Mouse (Mus musculus): Measurements from ENCODE around the gene Clip3. TPM values are rescaled to one million over a fixed set of nuclear protein-coding genes. Genes with fewer than 3 reads are reported as not detected.

Gene Clip3
- polyA plus RNA-seq, 1 experiment, result 354 TPM

DNA sequence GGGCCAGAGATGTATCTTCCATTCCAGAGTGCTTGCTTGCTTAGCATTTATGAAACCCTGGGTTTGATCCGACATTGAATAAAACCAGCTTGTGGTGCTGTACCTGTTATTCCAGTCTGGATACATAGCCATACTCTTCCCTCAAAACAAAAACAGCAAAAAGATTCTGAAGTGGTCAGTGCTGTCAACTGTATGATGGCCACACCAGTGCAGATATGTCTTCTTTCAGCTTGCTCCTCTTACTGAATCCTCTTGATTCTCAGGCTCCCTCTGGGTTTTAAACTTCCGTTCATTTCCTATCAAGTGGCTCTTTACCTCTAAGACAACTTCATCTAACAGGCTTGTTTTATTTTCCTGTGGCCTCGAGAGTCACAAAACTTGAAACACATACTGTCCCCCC lies 32.3 kb downstream of the Clip3 start, which contains the start of gene Sdhaf1:
Gene Sdhaf1 (minus strand): TSS at position 101 of the 400 bp plus-strand sequence.
- no peak for DNase-seq (ENCODE audit: extremely low spot score in 1 of 2, low spot score in 1 of 2)

- DNase-seq (ENCODE audit: extremely low spot score in 1 of 2, low spot score in 1 of 2), result peak; percentile 62 to 79
Measured at GRCm38 (mm10) chr7:30324300-30324944, 32.9 kb downstream of the Clip3 start.

DNA sequence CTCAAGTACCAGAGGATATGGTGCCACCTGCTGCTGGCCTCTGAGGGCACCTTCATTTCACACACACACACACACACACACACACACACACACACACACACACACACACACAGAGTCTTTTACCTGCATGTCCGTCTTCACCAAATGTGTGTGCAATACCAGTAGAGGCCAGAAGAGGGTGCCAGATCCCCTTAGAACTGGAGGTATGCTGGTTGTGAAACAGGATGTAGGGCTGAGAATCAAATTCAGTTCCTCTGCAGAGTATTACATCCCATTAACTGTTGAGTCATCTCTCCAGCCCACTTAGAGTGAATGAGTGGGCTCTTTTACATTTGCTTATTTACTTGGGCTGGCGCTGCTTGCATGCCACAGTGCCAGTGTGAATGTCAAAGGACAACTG lies 33.8 kb downstream of the Clip3 start:
- no peak for DNase-seq (ENCODE audit: extremely low spot score in 1 of 2, low spot score in 1 of 2)

DNA sequence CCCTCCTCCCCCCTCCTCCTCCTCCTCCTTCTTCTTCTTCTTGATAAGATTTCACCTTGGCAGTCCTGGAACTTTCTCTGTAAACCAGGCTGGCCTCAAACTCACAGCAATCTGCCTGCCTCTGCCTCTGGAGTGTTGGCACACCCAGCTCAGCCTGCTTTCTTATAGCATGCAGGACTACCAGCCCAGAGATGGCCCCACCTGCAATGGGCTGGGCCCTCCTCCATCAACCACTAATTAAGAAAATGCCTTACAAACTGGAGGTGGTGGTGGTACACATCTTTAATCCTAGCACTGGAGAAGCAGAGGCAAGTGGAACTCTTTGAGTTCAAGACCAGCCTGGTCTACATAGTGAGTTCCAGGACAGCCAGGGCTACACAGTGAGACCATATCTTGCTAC lies 34.9 kb downstream of the Clip3 start:
- DNase-seq (ENCODE audit: extremely low spot score in 1 of 2, low spot score in 1 of 2), result no peak

GRCm38 (mm10) chr7:30327140-30327539 lies 35.6 kb downstream of the Clip3 start:
- DNase-seq (ENCODE audit: extremely low spot score in 1 of 2, low spot score in 1 of 2), result no peak

- DNase-seq (ENCODE audit: extremely low spot score in 1 of 2, low spot score in 1 of 2), result no peak
Measured at GRCm38 (mm10) chr7:30328379-30328778, 36.9 kb downstream of the Clip3 start.

GRCm38 (mm10) chr7:30331887-30332286 lies 40.4 kb downstream of the Clip3 start:
- DNase-seq (ENCODE audit: extremely low spot score in 1 of 2, low spot score in 1 of 2), result peak; percentile 95 to 98

DNA sequence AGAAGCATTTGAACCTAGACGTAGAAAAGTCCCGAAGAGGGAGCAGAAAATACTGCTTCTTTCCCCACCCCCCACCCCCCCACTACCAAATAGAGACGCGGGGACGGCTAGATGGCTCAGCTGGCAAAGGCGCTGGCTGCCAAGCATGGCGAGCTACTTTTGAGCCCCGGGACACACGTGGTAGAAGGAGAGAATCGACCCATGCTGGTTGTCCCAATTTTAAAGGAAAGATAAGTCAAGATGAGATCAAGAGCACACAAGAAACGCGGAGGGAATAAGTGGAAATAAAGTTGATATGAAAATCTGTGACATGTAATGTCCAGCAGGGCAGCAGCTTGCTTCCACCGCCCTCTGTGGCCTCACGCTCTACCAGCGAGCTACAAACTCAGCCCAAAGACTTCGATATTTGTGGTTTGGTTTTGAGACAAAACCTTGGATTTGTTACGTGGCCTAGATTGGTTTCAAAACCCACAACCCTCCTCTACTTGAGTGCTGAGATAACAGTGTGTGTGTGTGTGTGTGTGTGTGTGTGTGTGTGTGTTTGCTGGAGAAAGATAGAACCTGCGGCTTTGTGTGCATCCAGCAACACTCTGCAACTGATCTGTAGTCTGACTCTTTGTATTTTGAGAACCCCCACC lies 41.2 kb downstream of the Clip3 start:
- DNase-seq (ENCODE audit: extremely low spot score in 1 of 2, low spot score in 1 of 2), result no peak

GRCm38 (mm10) chr7:30333436-30333835 lies 41.9 kb downstream of the Clip3 start:
- DNase-seq (ENCODE audit: extremely low spot score in 1 of 2, low spot score in 1 of 2), result peak; percentile 72 to 86

DNA sequence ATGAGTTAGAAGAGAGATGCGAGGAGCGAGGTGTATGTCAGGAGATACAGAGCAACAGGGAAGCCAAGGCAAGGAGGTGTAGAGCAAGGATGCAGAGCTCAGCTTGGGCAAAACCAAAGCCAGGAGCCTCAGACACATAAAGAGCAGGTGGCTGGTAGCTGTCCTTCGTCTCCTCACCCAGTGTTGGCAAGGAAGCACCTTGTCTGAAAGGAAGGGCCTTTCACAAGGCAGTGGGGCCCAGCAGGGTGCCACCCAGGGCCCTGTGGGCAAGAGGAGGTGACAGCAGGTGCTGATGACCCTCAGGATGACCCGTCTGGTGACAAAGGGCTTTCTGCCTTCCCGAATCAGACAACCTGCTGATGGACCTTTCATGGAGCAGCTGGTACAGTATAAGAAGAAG lies 43.0 kb downstream of the Clip3 start:
- DNase-seq (ENCODE audit: extremely low spot score in 1 of 2, low spot score in 1 of 2), result no peak

DNA sequence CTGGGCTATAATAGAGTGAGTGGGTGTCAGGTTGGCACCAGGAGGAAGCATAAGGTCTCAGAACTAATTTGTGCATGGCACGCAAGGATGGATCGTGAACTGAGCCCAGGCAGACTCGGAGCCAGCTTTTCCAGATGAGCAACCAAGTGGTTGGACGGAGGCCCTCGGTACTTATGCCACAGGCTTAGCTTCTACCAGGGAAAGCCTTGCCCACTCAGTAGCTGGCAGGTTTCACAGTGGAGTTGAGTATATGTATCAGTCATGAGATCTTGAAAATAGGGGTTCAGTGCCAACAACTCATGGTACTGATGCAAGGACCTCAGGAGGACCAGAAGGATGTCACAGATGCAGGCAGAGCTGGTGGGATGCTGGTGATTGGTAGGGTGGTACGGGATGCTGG lies 44.2 kb downstream of the Clip3 start:
- no peak for DNase-seq (ENCODE audit: extremely low spot score in 1 of 2, low spot score in 1 of 2)

GRCm38 (mm10) chr7:30336384-30336783 lies 44.9 kb downstream of the Clip3 start:
- peak; percentile 79 to 97 for DNase-seq (ENCODE audit: extremely low spot score in 1 of 2, low spot score in 1 of 2)

GRCm38 (mm10) chr7:30339432-30340109 lies 48.0 kb downstream of the Clip3 start:
- no peak for DNase-seq (ENCODE audit: extremely low spot score in 1 of 2, low spot score in 1 of 2)

DNA sequence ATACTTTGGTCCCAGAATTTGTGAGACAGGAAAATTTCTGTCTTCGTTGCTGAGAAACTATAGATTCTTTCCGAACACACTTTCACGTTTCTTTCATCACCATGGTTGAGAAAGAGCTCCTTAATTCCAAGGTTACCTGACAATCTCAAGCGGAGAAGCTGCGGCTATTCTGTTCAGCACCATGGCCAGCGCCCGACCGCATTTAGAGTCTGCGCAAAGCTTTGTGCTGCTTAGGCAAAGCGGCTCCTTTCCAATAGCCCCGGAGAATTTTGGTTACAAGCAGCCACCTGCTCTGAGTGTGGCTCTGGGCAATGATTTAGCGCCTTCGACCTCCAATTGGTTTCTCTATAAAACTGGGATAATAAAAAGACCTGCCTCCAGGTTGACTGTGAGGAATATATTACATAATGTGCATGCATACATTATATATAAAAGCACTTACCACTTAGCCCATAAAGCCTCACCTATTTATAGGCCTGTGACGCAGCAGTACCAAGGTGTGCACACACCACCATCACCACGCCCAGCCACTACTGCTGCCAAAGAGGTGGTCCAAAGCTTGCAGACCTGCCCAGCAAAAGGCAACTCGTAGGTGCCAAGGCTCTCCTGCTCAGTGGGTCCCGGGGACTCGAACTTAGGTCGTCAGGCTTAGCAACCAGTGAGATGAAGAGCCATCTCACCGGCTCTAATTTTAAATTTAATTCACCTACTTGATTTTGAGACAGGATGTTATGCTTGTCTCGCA lies 55.3 kb downstream of the Clip3 start:
- DNase-seq (ENCODE audit: extremely low spot score in 1 of 2, low spot score in 1 of 2), result no peak

DNA sequence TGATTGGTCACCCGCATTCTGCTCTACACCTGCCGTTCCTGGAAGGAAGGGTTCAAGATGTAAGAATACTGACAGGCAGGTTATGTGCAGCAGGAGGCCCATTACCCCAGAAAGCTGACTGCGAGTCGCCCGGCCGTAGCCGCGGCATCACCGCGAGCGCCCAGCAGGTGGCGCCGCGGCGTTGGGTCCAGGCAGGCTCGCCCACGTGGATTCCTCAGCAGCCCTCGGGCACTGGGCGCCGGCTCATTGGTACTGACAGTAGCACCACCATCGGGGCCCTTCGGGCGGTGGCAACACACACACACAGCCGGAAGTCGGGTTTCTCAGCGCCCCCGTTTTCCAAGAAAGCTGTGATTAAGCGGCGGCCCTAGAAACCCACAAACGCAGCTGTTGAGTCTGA lies 56.3 kb downstream of the Clip3 start:
- DNase-seq (ENCODE audit: extremely low spot score in 1 of 2, low spot score in 1 of 2), result peak; percentile 73 to 87

DNA sequence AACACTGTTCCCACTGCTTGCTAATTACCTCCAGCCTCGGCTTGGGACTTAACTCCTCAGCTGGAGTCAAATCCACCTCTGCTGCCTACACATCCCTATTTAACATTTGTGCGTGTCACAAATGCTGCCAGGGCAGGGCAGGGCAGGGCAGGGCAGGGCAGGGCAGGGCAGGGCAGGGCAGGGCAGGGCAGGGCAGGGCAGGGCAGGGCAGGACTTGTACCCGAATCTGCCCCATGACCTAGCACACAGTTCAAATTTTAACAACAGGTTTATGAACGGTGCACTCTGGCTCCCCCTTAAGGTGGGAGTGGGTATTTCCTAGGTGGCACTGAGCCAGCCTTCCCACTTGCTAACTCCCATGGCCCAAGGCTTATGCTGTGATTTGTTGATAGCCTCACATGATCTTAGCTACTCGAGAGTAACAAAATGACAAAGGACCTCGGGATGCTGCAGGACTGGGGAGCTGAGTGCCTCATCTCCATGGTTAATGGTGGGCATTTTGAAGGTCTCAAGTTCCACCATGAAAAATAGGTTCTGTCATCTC lies 61.8 kb downstream of the Clip3 start:
- peak; percentile 44 to 90 for DNase-seq (ENCODE audit: extremely low spot score in 1 of 2, low spot score in 1 of 2)

- DNase-seq (ENCODE audit: extremely low spot score in 1 of 2, low spot score in 1 of 2), result no peak
Measured at GRCm38 (mm10) chr7:30354059-30354458, 62.5 kb downstream of the Clip3 start.
